Mouse (Mus musculus) left cerebral cortex, postnatal 10 days (tissue): ENCODE measurements at regions not wholly inside any gene's neighbourhood (a gene's known extent, or its start where the extent isn't known, plus 50 kb on each side); places are given as distances from the start of the nearest gene placed in this dataset.

Source experiments
- DNase-seq, 2 experiments: peaks; one replicate each; pipeline ENCODE4 v3.0.0; 2021 to 2022; ENCODE audit warnings: low spot score in 2 of 2, mixed read lengths in 1 of 2; ENCODE audit errors: extremely low spot score in 1 of 2
- intact Hi-C: fragments of 180-260 bp; cut with DNase I; formaldehyde crosslinking; loops from one replicate; pipeline ENCODE4 v1.15.1; 2025

DNA sequence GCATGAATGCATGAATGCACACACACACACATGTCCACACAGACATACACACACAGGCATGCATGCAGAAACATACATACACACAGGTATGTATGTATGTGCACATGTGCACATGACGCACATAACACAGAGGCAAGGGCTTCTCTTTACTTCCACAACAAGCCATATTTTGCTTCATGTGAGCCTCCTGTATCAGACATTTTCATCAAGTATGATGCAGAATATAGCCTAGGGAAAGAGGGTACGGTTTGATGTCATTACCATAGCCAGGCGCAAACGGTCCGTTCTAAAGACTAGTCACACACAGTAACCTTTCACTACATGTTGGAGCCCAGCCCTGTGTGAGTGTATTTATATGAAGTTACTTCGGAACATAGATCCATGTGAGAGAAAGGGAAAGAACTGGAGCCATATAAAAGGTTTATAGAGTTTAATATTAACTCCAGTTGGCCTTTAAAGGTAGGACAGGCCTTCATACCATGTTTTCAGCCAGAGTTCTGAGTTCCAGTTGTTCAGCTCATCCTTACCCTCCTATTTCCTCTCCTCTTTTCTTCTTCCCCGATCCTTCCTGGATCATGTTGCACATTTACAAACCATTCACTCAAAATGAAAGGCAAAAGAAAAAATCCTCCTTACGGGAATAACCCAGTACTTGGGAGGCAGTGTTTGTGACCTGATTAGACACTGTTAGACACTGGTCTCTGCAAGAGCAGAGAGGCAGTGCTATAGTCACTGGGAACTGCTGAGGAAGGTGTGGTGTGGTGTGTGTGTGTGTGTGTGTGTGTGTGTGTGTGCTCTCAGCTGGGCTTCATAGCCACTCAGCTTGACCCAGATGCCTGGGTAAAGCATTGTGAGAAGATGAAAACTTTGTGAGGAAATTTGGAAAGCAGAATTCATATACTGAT, 434.1 kb upstream of the Ccnh start:
- DNase-seq: no peak
- intact Hi-C loops: loop anchor here (5.0 to 10.0 kb wide), 5 partner anchors 188 to 1233 kb away; partner anchors contain the start of gene Tmem161b

DNA sequence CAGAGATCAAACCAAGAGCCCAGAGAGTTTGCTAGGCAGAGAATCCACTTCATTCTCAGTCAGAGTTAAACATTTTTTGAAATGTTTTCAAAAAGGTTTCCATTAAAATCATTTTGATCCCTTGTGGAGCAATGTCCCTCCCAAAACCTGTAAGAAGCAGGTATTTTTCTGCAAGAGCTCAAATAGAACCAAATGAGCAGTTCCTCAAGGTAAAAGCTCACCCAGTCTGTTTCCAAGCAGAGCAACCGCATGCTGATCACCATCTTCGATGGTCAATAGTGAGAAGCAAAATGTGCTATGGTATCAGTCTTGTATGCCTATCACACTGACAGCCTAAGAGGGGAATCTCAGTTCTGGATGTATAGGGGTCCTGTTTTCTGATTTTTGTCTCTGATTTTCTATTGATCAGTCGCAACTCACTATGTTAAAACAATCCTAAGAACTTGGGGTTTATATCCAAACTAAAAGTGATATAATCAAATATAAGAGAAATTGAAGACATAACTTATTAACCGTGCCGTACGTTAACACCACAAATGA, 432.3 kb upstream of the Ccnh start:
- intact Hi-C loops: loop anchor here (2.0 to 10.0 kb wide), 7 partner anchors 190 to 1235 kb away; partner anchors contain the start of gene Tmem161b
- DNase-seq: no peak

DNA sequence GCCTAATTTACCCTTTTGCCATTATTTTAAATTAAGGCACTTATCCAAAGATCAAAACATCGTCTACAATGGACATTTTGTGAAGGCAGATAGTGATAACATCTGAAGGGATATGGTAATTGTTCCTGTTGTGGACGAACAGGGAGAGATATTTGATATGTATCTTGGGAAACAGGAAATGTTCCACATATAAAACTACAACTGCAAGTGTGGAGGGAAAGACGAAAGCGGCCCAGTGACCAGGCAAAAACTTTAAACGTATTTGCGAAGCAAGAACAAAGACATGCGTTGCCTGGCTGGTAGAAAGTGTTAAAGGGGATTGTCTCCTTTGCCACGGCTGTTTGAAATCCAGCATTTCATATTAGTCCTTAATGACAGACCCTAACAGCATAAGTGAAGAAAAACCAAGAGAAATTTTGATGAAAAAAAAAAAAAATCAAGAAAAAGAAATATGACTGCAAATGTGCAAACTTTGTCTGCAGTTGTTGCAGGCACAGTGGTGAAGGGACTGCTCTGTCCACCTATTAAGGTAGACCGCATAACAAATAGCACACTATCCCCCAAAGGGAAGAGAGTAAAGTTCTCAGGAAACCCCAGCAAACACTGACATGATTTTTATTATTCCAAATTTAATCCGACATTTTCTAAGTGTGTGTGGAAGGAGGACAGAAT, 431.2 kb upstream of the Ccnh start:
- no peak for DNase-seq
- intact Hi-C loops: loop anchor here (2.0 to 10.0 kb wide), 9 partner anchors 191 to 1236 kb away; partner anchors contain the start of gene Tmem161b

DNA sequence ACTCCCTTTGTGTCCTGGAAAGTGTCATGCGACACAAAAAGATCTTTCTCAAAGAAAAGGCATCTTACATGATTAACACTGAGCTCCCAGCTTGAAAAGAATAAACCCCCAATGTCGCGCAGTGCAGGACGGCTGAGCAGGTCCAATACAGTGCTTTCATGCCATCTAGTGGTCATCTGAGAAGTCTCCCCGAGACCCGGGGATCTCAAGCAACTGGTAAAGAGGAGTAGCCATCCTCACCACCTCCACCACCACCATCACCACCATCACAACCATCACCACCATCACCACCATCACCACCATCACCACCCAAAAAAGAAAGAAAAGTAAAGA, 430.7 kb upstream of the Ccnh start:
- intact Hi-C loops: loop anchor here (2.0 to 10.0 kb wide), 7 partner anchors 191 to 1236 kb away; partner anchors contain the start of gene Tmem161b
- DNase-seq: peak; percentile 81 to 94

DNA sequence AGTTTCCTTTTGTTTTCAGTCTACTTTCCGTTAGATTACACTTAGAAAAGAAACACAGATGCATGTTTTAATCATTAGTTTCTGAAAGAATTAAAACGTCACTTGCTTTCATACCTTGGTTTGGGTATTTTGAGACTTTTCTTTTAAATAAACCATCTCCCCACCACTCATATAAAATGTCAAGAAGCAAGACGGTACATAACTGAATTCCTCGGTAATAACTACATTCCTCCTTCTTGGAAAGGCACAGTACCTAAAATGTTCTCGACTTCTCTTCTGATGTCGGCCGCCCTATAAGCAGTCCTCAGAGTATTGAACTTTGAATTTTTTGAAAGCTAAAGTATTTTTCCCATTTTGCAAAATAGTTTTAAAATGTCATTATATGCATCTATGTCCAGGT, 430.1 kb upstream of the Ccnh start:
- no peak for DNase-seq
- intact Hi-C loops: loop anchor here (2.0 to 10.0 kb wide), 7 partner anchors 192 to 1237 kb away; partner anchors contain the start of gene Tmem161b

DNA sequence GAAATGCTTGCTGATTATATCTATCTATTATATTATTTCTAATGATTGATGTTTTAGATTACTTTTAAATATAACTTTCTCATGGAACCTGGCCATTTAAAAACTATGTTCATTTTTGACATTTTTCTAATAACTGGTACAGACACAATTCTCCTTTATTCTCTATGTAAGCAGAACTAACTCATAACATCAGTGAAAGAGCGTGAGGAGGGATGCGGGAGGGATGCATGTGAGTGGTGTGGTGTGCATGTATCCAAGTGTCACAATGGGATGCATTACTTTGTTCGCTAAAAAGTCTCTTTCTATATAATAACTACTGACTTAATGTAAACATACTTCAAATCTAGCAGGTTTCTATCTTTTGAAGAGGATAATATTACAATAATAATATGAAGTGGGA, 428.7 kb upstream of the Ccnh start:
- intact Hi-C loops: loop anchor here (5.0 kb wide), 1 partner anchor 402 kb away; no protein-coding TSS in a partner anchor
- no peak for DNase-seq

DNA sequence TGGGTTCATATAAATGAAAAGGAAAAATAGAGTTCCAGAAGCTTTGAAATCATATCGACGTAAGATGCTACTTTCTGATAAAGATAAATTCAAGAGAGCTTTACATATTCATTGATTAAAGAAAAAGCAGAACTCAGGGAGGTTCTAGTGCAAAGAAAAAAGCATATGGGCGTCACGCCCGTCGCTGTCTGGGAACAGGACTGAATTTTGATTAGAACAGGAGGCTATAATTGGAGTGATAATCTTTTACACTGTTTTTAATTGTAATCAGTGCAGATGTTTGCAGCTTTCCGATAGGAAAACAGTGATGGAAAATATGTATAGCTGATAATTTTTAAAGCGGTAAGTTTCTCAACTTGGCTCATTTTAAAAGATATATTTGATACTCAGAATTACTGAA, 428.2 kb upstream of the Ccnh start:
- intact Hi-C loops: loop anchor here (5.0 kb wide), 1 partner anchor 401 kb away; no protein-coding TSS in a partner anchor
- peak; percentile 25 to 66 for DNase-seq

DNA sequence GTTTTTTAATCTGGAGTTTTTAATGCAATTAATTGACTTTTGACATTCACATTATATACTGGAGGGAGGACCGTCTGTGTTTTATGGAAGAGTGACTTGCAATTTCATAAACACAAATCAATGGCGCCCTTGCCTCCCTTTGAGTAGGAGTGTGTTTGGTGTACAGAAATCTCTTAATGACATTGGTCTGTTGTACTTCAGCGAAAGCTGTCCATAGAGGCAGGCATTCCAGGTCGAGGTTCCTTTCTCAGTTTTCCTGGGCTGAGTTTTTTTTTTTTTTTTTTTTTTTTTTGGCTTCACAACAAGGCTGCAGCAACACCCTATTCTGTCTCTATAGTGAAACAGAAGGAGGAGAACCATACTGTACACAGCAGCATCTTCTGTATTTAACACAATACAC, 427.4 kb upstream of the Ccnh start:
- intact Hi-C loops: loop anchor here (5.0 kb wide), 1 partner anchor 400 kb away; no protein-coding TSS in a partner anchor
- DNase-seq: no peak

DNA sequence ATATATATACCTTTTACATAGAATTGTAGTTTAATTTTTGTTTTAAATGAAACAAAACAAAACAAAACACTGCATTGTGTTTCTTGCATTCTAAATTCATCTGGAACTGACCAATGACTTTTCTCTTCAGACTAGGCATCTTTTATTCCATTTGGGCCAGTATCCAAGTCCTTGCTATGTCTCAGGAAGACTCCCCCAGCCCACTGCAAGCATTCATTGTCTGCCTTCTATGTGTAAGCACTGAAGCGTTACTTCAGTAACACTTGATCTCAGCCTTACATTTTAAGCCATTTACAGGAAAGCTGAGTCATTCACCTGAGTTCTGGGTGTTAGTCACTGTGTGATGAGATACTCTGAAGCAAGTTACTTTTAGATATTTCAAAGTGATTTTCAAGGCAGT, 425.3 kb upstream of the Ccnh start:
- intact Hi-C loops: loop anchor here (5.0 kb wide), 1 partner anchor 398 kb away; no protein-coding TSS in a partner anchor

DNA sequence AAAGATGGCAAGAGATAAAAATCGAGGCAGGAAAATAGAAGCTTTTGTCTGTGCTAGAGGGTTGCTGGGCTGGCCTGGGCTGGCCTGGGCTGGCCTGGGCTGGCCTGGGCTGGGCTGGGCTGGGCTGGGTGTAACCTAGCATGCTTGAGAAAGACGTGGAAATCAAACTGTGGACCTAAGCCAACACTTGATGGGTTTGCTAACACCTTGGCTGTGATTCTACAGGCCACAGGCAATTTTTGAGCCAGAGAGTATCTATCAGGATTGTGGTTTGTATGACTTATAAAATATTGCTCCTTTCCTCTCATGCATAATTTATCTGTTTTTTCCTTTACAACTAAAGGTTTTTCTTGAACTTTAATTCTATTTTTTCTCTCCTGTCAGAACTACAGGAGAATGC, 417.3 kb upstream of the Ccnh start:
- intact Hi-C loops: no loop called here

More for the DNA sequence above, 425.3 kb upstream of the Ccnh start:
- no peak for DNase-seq

DNA sequence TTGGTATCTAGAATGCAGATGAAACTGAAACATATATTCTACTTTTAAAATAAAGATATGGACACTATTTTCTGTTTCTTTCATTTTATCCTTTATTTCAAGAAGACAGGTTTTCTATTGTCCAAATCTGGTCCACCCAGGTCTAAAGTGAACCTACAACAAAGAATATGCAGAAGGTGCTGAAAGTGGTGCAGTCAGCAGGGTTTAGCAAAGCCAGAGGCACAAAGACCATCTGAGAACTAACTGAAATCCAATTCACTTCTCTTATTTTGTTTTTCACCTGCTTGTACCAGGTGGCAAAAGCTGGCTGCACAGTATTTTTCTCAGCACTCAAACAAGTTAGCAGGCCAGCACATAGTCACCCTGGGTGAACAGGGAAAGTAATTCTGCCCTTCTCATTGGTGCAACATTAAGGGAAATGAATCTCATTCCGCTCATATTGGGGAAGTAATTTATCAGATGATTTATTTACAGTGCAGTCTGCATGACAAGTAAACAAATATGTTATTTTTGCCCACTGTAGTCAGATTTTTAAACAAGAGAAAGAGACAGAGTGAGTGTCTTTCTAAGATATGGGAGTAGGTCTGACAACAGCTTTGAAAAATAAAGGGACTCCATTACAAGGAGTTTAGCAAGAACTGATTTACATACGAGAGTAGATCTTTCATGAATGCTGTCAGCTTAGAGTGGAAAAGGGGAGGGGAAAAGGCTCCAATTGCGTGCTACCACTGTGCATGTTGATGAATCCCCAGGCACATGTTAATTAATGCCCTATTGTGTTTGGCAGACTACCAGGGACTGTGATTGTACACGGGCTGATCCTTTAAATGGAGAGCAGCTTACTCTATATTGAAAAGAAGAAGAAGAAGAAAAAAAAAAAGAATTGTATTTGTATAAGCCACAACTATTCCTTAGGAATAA, 405.9 kb upstream of the Ccnh start:
- DNase-seq: peak in 1 of 2 experiments; percentile 42
- intact Hi-C loops: no loop called here

More for the DNA sequence above, 417.3 kb upstream of the Ccnh start:
- no peak for DNase-seq

DNA sequence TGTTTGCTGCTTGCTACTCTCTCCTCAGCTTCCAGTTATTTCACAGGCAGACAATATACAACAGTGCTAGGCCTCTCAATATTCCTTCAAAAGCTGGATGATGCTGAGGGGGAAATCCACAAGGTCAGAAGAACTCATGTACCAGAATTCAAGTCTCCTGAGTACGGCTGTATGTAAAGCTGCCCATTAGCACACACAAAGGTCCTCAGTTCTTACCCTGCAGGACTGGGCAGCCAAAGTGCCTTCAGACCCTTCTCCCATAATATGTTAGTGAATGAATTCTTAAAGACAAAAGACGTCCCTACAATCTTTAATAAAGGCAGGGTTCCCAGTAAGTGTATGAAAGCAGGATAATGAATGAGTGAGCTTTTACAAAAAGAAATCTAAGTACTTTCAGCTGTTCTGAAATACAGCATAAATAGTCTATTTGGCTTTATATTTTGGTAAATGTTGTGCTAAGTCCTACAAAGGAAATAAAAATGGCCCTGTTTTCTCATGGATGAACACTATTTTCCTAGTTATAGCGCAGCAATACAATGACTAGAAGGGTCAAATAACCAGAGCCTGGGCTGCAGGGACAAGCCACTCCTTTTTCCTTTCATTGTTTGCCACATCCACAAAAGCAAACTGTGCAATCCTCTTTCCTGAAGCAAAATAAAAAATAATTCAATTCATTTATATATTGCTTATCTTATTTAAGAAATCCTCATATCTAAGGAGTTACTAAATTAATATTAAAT, 384.8 kb upstream of the Ccnh start:
- intact Hi-C loops: no loop called here
- no peak for DNase-seq

DNA sequence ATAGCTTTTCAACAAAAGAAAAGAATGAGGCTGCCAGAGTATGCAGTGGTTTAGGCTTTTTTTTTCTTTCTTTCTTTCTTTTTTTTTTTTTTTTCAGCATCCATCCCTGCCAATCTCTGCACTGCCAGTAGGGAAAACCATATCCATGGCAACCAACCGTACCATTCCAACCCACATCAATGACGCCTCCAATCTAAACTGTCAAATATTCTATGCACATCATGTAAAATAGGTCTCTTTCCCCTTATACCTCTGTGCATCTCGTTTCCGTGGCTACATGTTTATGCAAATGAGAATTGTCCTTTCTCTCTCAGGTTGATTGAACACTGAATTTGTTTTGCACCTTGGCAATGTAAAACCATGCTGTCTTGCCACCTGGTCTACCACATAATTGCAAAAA, 384.0 kb upstream of the Ccnh start:
- DNase-seq: peak in 1 of 2 experiments; percentile 50
- intact Hi-C loops: no loop called here

DNA sequence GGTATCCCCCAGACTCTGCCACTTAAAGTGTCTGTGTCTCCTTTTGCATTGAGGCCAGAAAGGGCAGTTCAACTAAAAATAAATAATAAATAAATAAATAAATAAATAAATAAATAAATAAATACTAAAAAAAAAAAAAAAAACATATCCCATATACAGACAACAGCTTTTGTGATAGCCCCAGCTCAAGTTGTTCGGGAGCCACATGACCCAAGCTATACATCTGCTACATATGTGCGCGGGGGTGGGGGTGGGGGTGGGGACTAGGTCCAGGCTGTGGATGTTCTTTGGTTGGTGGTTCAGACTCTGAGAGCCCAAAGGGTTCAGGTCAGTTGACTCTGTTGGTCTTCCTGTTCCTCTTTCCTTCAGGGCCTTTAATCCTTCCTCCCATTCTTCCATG, 379.6 kb upstream of the Ccnh start:
- no peak for DNase-seq
- intact Hi-C loops: no loop called here
